Mouse (Mus musculus): ENCODE results near the gene Ticrr.

Gene Ticrr

DNA sequence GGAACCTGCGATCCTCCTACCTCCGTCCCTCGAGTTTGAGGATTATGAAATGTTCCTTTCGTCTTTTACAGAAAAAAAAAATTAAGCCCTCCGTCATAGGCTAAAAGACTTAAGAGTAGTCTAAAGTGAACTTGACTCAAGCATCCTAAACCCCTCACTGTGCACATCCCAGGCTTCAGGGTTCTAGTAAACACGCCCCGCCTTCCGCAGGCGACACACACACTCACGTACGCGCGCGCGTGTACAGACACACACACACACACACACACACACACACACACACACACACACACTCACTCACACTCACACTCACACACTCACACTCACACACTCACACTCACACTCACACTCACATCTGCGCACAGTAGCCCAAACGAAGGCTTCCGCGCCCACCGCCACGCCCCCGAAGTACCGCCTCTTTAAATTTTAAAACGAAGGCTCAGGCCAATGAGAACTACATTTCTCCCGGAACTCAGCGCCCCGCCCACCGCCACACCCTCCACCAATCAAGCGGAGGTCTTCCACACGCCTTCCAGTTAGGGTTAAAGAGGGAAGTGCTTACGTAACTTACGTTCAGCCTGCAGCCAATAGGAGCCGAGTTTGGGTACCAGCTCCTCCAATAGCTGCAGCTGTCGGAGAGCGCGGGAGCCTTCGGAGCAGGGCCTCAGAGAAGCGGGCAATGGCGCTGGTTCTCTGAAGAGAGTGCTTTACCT, at the start of gene Ticrr:
TSS of gene Ticrr (plus strand) at position 619 of the 713 bp plus-strand sequence.
- peak; percentile 97 for DNase-seq

GRCm38 (mm10) chr7:79611901-79612300, 48.1 kb upstream of the Ticrr start:
- no peak for DNase-seq

DNA sequence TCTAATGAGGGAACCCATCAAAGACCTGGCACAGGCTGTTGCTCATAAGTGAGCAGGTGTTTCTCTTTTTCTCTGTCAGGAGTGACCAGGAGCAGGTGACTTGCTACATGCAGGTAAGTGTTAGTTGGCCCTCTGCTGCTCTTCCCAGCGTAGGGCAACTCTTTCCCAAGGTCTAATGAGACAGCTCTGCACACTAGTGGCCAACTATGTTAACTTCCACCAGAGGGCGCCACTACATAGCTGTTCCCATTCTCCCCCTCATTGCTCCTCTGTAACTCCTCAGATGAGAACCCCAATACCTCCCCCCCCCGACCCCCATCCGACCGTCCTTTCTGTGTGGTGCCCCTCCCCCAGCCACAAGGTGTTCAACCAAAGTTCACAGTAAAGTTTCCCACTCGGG, 47.2 kb upstream of the Ticrr start:
- DNase-seq: peak; percentile 44

DNA sequence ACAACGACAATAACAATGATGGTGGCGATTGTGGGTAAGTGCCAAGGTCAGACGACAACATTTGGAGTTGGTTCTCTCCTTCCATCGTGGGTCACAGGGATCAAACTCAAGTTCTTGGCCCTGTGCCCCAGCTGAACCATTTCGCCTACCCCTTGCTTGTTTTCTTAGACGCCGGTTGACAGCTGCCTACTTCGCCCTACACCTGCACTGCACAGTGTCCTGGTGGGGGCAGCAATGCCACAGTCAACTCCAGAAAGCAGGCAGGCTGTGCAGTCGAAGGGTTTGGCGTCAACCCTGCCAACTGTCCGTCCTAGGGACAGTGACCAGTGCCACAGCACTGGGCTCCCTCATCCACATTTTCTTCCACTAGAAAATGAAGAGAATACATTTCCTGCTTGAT, 46.7 kb upstream of the Ticrr start:
- DNase-seq: no peak

- no peak for DNase-seq
Observed at GRCm38 (mm10) chr7:79615008-79615407, 45.0 kb upstream of the Ticrr start.

DNA sequence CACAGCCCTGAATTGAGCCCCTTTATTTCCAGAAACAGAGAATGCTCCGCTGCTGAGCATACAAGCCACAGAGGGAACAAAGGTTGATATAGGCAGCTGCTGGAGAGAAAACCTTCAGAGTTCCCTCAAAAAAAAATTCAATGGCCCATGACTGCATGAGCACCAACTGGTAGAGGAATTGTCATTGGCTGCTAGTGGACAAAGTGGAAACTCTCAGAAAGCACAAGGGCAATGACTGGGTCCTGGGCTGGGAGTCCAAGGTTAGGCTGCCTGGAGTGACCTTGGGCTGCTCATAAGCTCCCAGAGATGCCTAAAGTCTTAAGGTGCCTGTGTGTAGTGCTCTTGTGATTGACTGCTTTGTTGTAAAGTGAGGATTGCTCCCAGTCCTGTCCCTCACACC, 44.1 kb upstream of the Ticrr start:
- DNase-seq: no peak

DNA sequence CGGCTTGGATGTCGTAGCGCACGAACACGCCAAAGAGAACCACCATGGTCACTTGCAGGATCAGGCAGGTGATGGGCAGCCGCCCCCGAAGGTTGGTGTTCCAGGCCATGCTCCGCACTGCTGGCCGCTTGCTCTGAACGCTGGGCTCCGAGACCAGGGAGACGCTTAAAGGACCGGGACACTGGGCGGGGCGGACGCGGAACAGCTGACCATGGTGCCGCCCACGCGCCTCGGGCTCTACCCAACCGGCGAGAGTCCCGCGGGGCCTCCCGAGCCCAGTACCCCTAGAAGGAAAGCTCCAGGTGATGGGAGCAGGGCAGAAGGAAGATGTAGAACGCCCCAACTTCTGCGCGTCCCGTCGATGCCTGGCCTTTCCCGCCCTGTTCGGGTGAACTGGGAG, 42.6 kb upstream of the Ticrr start, which contains the start of gene Rhcg:
TSS of gene Rhcg (minus strand) at position 240 of the 400 bp plus-strand sequence.
- DNase-seq: no peak

DNA sequence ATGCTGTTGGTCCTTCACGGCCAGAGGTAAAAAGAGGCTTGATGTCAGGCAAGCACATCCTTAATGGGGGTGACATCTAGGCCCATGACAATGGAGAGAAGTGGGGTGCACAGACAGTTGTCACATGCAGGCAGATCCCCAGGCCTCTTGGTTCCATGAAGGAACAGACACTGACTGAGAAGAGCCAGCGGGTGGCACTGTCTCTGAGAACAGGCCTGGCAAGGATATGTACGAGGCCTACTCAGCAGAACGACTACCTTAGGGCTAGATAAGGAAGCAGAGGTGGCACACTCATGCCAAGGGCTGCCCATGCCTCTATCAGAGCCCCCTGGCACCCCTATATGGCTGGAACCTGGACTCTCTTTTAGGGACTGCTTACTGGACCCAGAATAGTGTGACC, 40.5 kb upstream of the Ticrr start:
- no peak for DNase-seq

GRCm38 (mm10) chr7:79623086-79623485, 36.9 kb upstream of the Ticrr start:
- no peak for DNase-seq

- DNase-seq: no peak
Observed at GRCm38 (mm10) chr7:79626170-79626569, 33.8 kb upstream of the Ticrr start.

GRCm38 (mm10) chr7:79628271-79628913, 31.6 kb upstream of the Ticrr start:
- no peak for DNase-seq

GRCm38 (mm10) chr7:79631773-79632348, 28.1 kb upstream of the Ticrr start:
- DNase-seq: no peak

DNA sequence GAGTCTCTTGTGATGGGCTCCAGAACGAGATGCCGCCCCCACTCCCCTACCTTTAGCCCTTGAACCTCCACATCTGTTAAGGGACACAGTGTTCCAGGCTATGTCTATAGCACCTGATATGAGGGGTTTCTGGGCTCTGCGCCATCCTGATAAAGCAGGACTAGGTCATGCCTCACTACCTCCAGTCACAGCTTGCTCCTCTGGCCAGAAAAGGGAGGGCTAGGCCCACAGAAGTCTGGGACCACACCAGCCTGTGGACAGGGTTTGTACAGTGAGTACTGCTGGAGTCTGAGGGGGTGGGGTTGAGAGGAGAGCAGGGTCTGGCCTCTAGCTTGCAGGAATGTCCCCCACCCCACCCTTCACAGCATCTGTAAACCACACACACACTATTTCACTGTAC, 12.8 kb upstream of the Ticrr start:
- DNase-seq: no peak

- DNase-seq: peak; percentile 40
Observed at GRCm38 (mm10) chr7:79649005-79649404, 11.0 kb upstream of the Ticrr start.

DNA sequence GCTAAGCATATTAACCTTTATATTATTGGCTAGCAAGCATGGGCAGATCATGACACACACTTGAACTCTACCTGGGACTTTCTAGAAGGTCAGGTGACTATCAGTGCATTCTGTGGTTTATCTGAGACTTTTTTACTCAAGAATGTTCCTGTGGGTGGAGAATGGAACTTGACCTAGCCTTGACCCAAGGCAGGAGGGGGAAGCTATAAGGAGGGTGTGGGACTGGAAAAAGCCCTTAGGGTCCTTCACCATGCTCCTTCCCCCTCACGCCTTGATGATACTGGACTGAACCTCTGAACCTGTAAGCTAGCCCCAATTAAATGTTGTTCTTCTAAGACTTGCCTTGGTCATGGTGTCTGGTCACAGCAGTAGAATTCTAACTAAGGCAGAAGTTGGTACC, 5.8 kb upstream of the Ticrr start:
- DNase-seq: no peak

DNA sequence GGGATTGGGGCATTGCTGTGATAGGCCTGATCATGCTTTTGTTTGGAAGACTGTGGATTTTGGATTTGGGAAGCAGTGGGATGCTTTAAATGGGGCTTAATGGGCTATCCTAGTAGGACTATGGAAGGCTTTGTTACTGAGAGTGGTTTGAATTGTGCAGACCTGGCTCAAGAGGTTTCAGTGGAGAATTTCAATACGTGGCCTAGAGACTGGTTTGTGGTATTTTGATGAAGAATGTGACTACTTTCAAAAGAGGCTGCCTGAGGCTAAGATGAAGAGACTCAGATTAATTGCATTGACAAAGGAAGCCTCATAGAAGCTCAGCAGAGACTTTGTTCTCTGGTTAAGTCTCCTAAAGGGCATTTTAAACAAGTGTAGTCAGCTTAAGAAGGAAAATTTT, 5.4 kb upstream of the Ticrr start:
- DNase-seq: no peak

DNA sequence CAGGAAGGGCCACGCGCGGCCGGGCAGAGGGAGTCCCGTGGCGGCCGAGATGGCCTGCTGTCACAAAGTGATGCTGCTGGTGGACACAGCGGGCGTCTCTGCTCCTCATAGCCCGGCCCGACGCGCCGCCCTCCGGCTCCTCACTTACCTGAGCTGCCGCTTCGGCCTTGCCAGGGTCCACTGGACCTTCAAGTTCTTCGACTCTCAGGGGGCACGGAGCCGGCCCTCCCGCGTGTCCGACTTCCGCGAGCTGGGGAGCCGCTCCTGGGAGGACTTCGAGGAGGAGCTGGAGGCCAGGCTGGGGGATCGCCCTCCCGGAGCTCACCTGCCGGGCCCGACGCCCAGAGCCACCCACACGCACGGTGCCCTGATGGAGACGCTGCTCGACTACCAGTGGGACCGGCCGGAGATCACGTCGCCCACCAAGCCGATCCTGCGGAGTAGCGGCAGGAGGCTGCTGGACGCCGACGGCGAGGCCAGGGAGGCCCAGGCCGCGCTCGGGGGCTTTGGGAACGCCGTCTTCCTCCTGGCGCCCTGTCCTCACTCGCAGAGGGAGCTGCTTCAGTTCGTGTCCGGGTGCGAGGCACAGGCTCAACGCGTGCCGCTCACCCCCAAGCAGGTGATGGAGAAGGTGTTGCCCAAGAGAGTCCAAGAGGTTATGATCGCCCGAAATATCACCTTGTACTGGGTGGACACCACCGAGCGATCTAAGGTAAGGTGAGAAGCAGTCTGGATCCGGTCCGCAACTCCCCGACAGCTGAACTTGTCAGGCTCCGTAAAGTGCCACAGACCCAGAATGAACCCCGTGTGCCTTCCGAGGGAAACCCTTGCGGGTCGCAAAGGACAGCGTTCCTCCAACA, 525 bp downstream of the Ticrr start:
- DNase-seq: peak; percentile 19

DNA sequence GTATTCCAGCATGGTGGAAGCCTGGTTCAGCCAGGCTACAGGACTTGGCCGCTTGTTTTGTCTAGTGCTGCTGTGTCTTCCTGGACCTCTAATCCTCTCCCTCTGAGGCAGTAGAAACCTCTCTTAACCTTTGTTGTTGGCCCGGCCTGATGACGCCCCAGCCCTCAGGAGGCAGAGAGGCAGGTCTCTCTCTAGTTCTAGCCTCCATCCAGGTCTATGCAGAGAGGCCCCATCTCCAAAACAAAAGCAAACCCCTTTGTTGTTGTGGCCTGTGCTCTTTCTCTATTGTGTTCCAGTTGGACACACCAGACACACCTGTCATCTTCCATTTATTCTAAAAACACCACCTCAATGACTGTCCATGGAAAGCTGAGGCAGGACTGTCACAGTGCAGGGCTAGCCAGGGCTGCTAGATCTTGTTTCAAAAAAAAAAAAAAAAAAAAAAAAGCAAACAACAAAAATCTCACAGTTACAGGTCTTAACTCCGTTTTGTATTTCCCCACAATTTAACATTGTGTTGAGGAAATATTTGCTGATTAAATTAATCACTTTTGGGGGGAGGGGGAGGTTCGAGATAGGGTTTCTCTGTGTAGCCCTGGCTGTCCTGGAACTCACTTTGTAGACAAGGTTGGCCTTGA, 1.4 kb downstream of the Ticrr start:
- DNase-seq: peak; percentile 5

DNA sequence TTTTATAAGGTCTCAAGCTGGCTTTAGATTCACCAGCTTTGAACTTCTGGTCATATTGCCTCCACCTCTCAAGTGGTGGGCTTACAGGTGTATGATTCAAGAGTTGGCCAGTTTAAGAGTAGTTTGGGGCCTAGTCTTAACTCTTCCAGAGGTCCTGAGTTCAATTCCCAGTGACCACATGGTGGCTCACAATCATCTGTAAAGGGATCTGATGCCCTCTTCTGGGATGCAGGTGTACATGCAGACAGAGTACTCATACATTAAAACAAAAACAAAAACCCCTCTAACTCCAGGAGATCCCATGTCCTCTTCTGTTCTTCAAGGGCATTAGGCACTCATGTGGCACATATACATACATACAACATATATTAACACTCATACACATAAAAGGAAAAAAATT, 6.7 kb downstream of the Ticrr start:
- no peak for DNase-seq

GRCm38 (mm10) chr7:79670900-79671604, 11.1 kb downstream of the Ticrr start:
- DNase-seq: no peak

- DNase-seq: peak; percentile 15
Observed at GRCm38 (mm10) chr7:79679186-79679585, 19.2 kb downstream of the Ticrr start.

DNA sequence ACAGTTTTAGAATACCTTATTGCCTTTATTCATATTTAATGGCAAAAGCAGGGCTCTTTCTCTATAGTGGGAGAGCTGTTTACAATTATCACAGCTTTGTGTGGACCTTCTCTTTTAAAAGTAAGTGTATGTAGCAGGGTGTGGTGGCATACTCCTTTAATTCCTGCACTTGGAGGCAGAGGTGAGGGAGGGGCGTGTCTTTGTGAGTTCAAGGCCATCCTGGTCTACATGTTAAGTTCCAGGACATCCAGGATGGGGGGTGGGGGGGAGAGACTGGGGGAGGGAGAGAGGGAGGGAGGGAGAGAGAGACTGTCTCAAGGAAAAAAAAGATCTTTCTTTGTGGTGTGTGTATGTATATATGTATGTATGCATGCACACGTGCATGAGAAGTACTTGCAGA, 20.2 kb downstream of the Ticrr start:
- DNase-seq: no peak
